ENCODE assay signal across 24 mouse cellular contexts in the genomic region with DNA sequence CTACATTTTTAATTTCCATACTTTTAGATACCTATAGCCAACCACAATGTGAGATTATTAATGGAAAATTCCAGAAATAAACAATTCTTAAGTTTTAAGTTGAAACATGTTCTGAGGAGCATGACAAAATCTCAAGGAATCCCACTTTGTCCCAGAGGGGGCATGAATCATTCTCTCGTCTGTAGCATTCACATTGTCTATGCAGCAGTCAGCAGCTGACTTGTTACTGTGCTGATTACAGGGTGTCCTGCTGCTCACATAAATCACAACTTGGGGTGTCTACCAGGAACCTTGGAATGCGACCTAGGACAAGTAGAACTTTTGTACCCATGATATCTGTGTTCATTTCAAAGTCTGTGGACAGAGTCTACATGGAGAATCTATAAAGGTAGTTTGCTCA. TPM values are rescaled to one million over a fixed set of nuclear protein-coding genes. Genes with fewer than 3 reads are reported as not detected.
DNase-seq lines count a peak whose midpoint lies in the region; ATAC-seq and TF ChIP-seq lines count a peak whose summit lies in the region.
"Had no signal": no experiment of that assay in that cellular context is flagged by ENCODE, and none has a peak within 500 bp of the region (broad histone marks: within the 10 kb centered on the region; RNA-seq: fewer than 3 reads in every experiment).

No protein-coding gene starts in this region.

- 61% methylated on average over 2 of the region's 2 CpGs for WGBS in heart, embryonic 15.5 days
- 67% methylated on average over 2 of the region's 2 CpGs for WGBS in heart, embryonic 12.5 days
- WGBS in kidney, adult 2 months = 75% methylated on average over 2 of the region's 2 CpGs
- WGBS in hindbrain, embryonic 16.5 days = 72% methylated on average over 2 of the region's 2 CpGs

- peak; percentile 43 for DNase-seq in kidney, adult 2 months
- no peak for DNase-seq in kidney, postnatal 25 days
- peak; percentile 89 for DNase-seq in NIH3T3 (ENCODE audit: low read depth)
- no peak for DNase-seq in layer of hippocampus, adult 9-11 months
- DNase-seq: adrenal gland, postnatal 25 days; cerebellum, adult 18-20 months; cerebellum, adult 9-11 months; gastrocnemius, postnatal 36 days; heart, postnatal 10 days; kidney, adult 18-20 months had no signal

- TF ChIP-seq CTCF in kidney, adult 2 months (conservative IDR thresholded peaks at IDR 0.05; ENCODE audit: insufficient read depth, insufficient read length, low read depth, low read length) = no peak

- peaks cover 78% of the 10 kb centered on the region for H3K4me1 ChIP-seq in heart, embryonic 15.5 days (replicated peaks)
- H3K4me1 ChIP-seq in heart, embryonic 12.5 days (replicated peaks) = peaks cover 63% of the 10 kb centered on the region
- 0 out of 2 replicates have a peak, but pooled peaks cover 4% of the 10 kb centered on the region for H3K4me1 ChIP-seq in kidney, adult 2 months (ENCODE audit: control insufficient read depth, insufficient read depth, low read length)
- H3K4me1 ChIP-seq in hindbrain, embryonic 16.5 days (ENCODE audit: control insufficient read depth, insufficient read depth, low read depth, low read length) = no peaks in the 10 kb centered on the region
- H3K4me1 ChIP-seq: embryonic facial prominence, embryonic 10.5 days; forebrain, embryonic 10.5 days; hindbrain, embryonic 10.5 days had no signal

- no peak for ATAC-seq in heart, embryonic 15.5 days (replicated peaks; ENCODE audit: insufficient number of reproducible peaks, insufficient read depth, low FRiP score, low read depth)
- no peak for ATAC-seq in heart, embryonic 12.5 days (ENCODE audit: insufficient number of reproducible peaks, low FRiP score)
- ATAC-seq in hindbrain, embryonic 16.5 days = no peak
- ATAC-seq: activated CD4-positive, CD25-positive, alpha-beta regulatory T cell, adult 4 months; CD4-positive, CD25-positive, alpha-beta regulatory T cell, adult 4 months; forebrain, embryonic 14.5 days had no signal

- H3K9me3 ChIP-seq in heart, embryonic 15.5 days (replicated peaks) = no peaks in the 10 kb centered on the region
- H3K9me3 ChIP-seq in heart, embryonic 12.5 days (replicated peaks) = no peaks in the 10 kb centered on the region
- no peaks in the 10 kb centered on the region for H3K9me3 ChIP-seq in hindbrain, embryonic 16.5 days (ENCODE audit: control insufficient read depth, low read length)
- H3K9me3 ChIP-seq: embryonic facial prominence, embryonic 10.5 days; forebrain, embryonic 10.5 days; G1E; hindbrain, embryonic 10.5 days; kidney, embryonic 15.5 days had no signal

- H3K36me3 ChIP-seq in heart, embryonic 15.5 days = peaks cover 51% of the 10 kb centered on the region
- peaks cover 75% of the 10 kb centered on the region for H3K36me3 ChIP-seq in heart, embryonic 12.5 days
- H3K36me3 ChIP-seq in kidney, adult 2 months (ENCODE audit: control insufficient read depth, insufficient read depth, low read length) = no peaks in the 10 kb centered on the region; the same call in 1 of the 2 replicates
- H3K36me3 ChIP-seq in myocyte (ENCODE audit: control insufficient read depth, insufficient read depth) = peaks cover 52% of the 10 kb centered on the region
- H3K36me3 ChIP-seq in hindbrain, embryonic 16.5 days (ENCODE audit: control insufficient read depth, insufficient read depth, low read length) = no peaks in the 10 kb centered on the region
- H3K36me3 ChIP-seq: embryonic facial prominence, embryonic 10.5 days; forebrain, embryonic 10.5 days; G1E; hindbrain, embryonic 10.5 days had no signal

- H3K4me3 ChIP-seq in heart, embryonic 15.5 days = no peak overlapping the region
- H3K4me3 ChIP-seq in heart, embryonic 12.5 days = no peak overlapping the region
- no peak overlapping the region for H3K4me3 ChIP-seq in kidney, adult 2 months (ENCODE audit: insufficient read depth, low read depth, low read length)
- H3K4me3 ChIP-seq in myocyte = no peak overlapping the region
- H3K4me3 ChIP-seq in hindbrain, embryonic 16.5 days (ENCODE audit: low read length) = no peak overlapping the region
- H3K4me3 ChIP-seq: embryonic facial prominence, embryonic 10.5 days; erythroblast, embryonic 14.5 days; forebrain, embryonic 10.5 days; hindbrain, embryonic 10.5 days; kidney, embryonic 15.5 days had no signal

- H3K79me2 ChIP-seq in myocyte (ENCODE audit: control insufficient read depth, insufficient read depth) = peaks cover 62% of the 10 kb centered on the region

- H3K9ac ChIP-seq in heart, embryonic 15.5 days = no peak overlapping the region
- no peak overlapping the region for H3K9ac ChIP-seq in heart, embryonic 12.5 days
- no peak overlapping the region for H3K9ac ChIP-seq in hindbrain, embryonic 16.5 days (ENCODE audit: low read depth, low read length)
- H3K9ac ChIP-seq: hindbrain, embryonic 14.5 days; kidney, embryonic 15.5 days had no signal

- TF ChIP-seq POLR2A in kidney, adult 2 months (IDR thresholded peaks at IDR 0.05; ENCODE audit: low read depth, low read length) = no peak
- no peak for TF ChIP-seq POLR2A in myocyte (IDR thresholded peaks at IDR 0.05; ENCODE audit: insufficient read length, low read depth)

- H3K27ac ChIP-seq in heart, embryonic 15.5 days = 0 out of 2 replicates have a peak overlapping the region, but pooled peaks have one; percentile 33
- no peak overlapping the region for H3K27ac ChIP-seq in heart, embryonic 12.5 days (ENCODE audit: poor library complexity, severe bottlenecking)
- H3K27ac ChIP-seq in kidney, adult 2 months (ENCODE audit: insufficient read depth, low read depth, low read length) = no peak overlapping the region; the same call in 1 of the 2 replicates
- H3K27ac ChIP-seq in hindbrain, embryonic 16.5 days (ENCODE audit: low read depth, low read length) = no peak overlapping the region
- H3K27ac ChIP-seq: embryonic facial prominence, embryonic 10.5 days; forebrain, embryonic 10.5 days; hindbrain, embryonic 10.5 days; hindbrain, embryonic 14.5 days had no signal

- no peak overlapping the region for H3K4me2 ChIP-seq in heart, embryonic 15.5 days
- no peak overlapping the region for H3K4me2 ChIP-seq in heart, embryonic 12.5 days
- H3K4me2 ChIP-seq in myocyte (ENCODE audit: low read depth) = peak overlapping the region; percentile 58
- no peak overlapping the region for H3K4me2 ChIP-seq in hindbrain, embryonic 16.5 days (ENCODE audit: low read length)
- H3K4me2 ChIP-seq: hindbrain, embryonic 14.5 days; kidney, embryonic 15.5 days had no signal

- H3ac ChIP-seq in myocyte (ENCODE audit: control insufficient read depth, insufficient read length) = no peak overlapping the region

- H3K27me3 ChIP-seq in heart, embryonic 15.5 days = no peaks in the 10 kb centered on the region
- no peaks in the 10 kb centered on the region for H3K27me3 ChIP-seq in heart, embryonic 12.5 days (replicated peaks)
- H3K27me3 ChIP-seq in kidney, adult 2 months (replicated peaks; ENCODE audit: control insufficient read depth, insufficient read depth, low read length) = no peaks in the 10 kb centered on the region
- H3K27me3 ChIP-seq in myocyte (ENCODE audit: control insufficient read depth, insufficient read depth, insufficient read length) = no peaks in the 10 kb centered on the region
- no peaks in the 10 kb centered on the region for H3K27me3 ChIP-seq in hindbrain, embryonic 16.5 days (replicated peaks; ENCODE audit: control insufficient read depth, insufficient read depth, low read length)
- H3K27me3 ChIP-seq: kidney, embryonic 15.5 days had no signal

TF ChIP-seq in myocyte, 11 proteins besides CTCF, POLR2A, EP300 and RAD21:
- TF ChIP-seq SRF (IDR thresholded peaks at IDR 0.05; ENCODE audit: control insufficient read depth, insufficient read length, low read depth) = no peak
- no peak for TF ChIP-seq MYOG (IDR thresholded peaks at IDR 0.05; ENCODE audit: control insufficient read depth in 1 of 3, insufficient read depth in 1 of 3, insufficient read length in 2 of 3, low read depth in 2 of 3)
- no peak for TF ChIP-seq POLR2AphosphoS2 (IDR thresholded peaks at IDR 0.05; ENCODE audit: insufficient read length, low read depth)
- TF ChIP-seq MYOD1 (IDR thresholded peaks at IDR 0.05; ENCODE audit: control insufficient read depth in 1 of 3, insufficient read length in 2 of 3, low read depth in 2 of 3) = peak; percentile 7 to 69 (median 69)
- 0 out of 2 replicates have a peak, but pooled peaks have one; percentile 19 for TF ChIP-seq CEBPB (IDR thresholded peaks at IDR 0.05; ENCODE audit: insufficient read depth, poor library complexity, severe bottlenecking)
- no peak for TF ChIP-seq MAX (IDR thresholded peaks at IDR 0.05; ENCODE audit: low read depth)
- no peak for TF ChIP-seq E2F4 (IDR thresholded peaks at IDR 0.05; ENCODE audit: insufficient read depth)
- TF ChIP-seq REST (IDR thresholded peaks at IDR 0.05; ENCODE audit: insufficient read depth, insufficient read length) = no peak
- TF ChIP-seq USF1 (IDR thresholded peaks at IDR 0.05; ENCODE audit: low read depth) = peak; percentile 28
- no peak for TF ChIP-seq TCF3 (IDR thresholded peaks at IDR 0.05; ENCODE audit: insufficient read length, low read depth)
- TF ChIP-seq TCF12 (IDR thresholded peaks at IDR 0.05; ENCODE audit: insufficient read depth, poor library complexity, severe bottlenecking) = no peak

RNA-seq across cellular contexts. Expression of gene AI597479, which starts 49.0 kb away (rescaled TPM):
- 20.0 and 22.6 TPM in 2 replicates for polyA plus RNA-seq in heart, embryonic 15.5 days (2015; fragmentation: Nextera tagmentation; extraction: Ambion mirVana)
- polyA plus RNA-seq in heart, embryonic 12.5 days (2016; fragmentation: Nextera tagmentation; extraction: Ambion mirVana) = 25.7 and 27.8 TPM in 2 replicates
- polyA plus RNA-seq in kidney, adult 2 months (2012; rRNA removed) = 4.0 and 5.0 TPM in 2 replicates
- 12.0 TPM for polyA plus RNA-seq in myocyte (2012; fragmentation: generic; extraction: Trizol)
- 42.8 and 47.9 TPM in 2 replicates for polyA plus RNA-seq in hindbrain, embryonic 16.5 days (2015; fragmentation: Nextera tagmentation; extraction: Ambion mirVana)

RNA-seq across cellular contexts. Expression of gene Tgfbrap1, which starts 49.0 kb away (rescaled TPM):
- 6.2 and 7.4 TPM in 2 replicates for polyA plus RNA-seq in heart, embryonic 15.5 days (2015; fragmentation: Nextera tagmentation; extraction: Ambion mirVana)
- polyA plus RNA-seq in heart, embryonic 12.5 days (2016; fragmentation: Nextera tagmentation; extraction: Ambion mirVana) = 9.6 and 10.6 TPM in 2 replicates
- 33.4 and 35.1 TPM in 2 replicates for polyA plus RNA-seq in kidney, adult 2 months (2012; rRNA removed)
- polyA plus RNA-seq in myocyte (2012; fragmentation: generic; extraction: Trizol) = 12.8 TPM
- polyA plus RNA-seq in hindbrain, embryonic 16.5 days (2015; fragmentation: Nextera tagmentation; extraction: Ambion mirVana) = 15.6 and 17.4 TPM in 2 replicates

RNA-seq across cellular contexts. Expression of gene Fhl2, which starts 49.3 kb away (rescaled TPM):
- 298 and 363 TPM in 2 replicates for polyA plus RNA-seq in heart, embryonic 15.5 days (2015; fragmentation: Nextera tagmentation; extraction: Ambion mirVana)
- 203 and 205 TPM in 2 replicates for polyA plus RNA-seq in heart, embryonic 12.5 days (2016; fragmentation: Nextera tagmentation; extraction: Ambion mirVana)
- 45.3 and 48.1 TPM in 2 replicates for polyA plus RNA-seq in kidney, adult 2 months (2012; rRNA removed)
- 58.2 TPM for polyA plus RNA-seq in myocyte (2012; fragmentation: generic; extraction: Trizol)
- polyA plus RNA-seq in hindbrain, embryonic 16.5 days (2015; fragmentation: Nextera tagmentation; extraction: Ambion mirVana) = 27.1 and 30.9 TPM in 2 replicates
- polyA plus RNA-seq: erythroblast, embryonic 14.5 days; G1E had no signal

Comparison
In these comparisons a context has a peak if more than half of its experiments do, and no peak if none do; other contexts are left out.
1. DNase-seq: peak in kidney, adult 2 months (single experiment) and NIH3T3 (single experiment); none in kidney, postnatal 25 days (0 of 2) and layer of hippocampus, adult 9-11 months (single experiment).